Mouse (Mus musculus) kidney, embryonic 14.5 days (tissue): ENCODE measurements at regions not wholly inside any gene's neighbourhood (a gene's known extent, or its start where the extent isn't known, plus 50 kb on each side); places are given as distances from the start of the nearest gene placed in this dataset.
A peak's percentile ranks its signal among the peaks of the same experiment; 100 is the strongest.

ENCODE experiments used
- ATAC-seq: fragments of 200-750 bp; cut with Nextera tagmentation; 2 replicates; pipeline ENCODE4 v1.8.0; 2017; ENCODE audit warnings: moderate number of reproducible peaks, mild to moderate bottlenecking, moderate TSS enrichment, moderate library complexity; ENCODE audit not compliant: low FRiP score, low TSS enrichment
- H3K27ac ChIP-seq: fragments of 300-500 bp; sonication (generic); 2 replicates; pipeline ENCODE4 v1.5.1; 2014; ENCODE audit warnings: low read depth, mild to moderate bottlenecking, low read length, moderate library complexity, mixed read lengths
- H3K27me3 ChIP-seq: fragments of 300-500 bp; sonication (generic); 2 replicates; pipeline ENCODE4 v1.6.1; 2014; ENCODE audit warnings: mild to moderate bottlenecking, low read length; ENCODE audit not compliant: control insufficient read depth, insufficient read depth
- H3K36me3 ChIP-seq: fragments of 300-500 bp; sonication (generic); 2 replicates; pipeline ENCODE4 v1.6.1; 2014; ENCODE audit warnings: low read length, mixed read lengths; ENCODE audit not compliant: control insufficient read depth, insufficient read depth
- H3K4me1 ChIP-seq: fragments of 300-500 bp; sonication (generic); 2 replicates; pipeline ENCODE4 v1.6.1; 2014; ENCODE audit warnings: low read length, mixed read lengths; ENCODE audit not compliant: control insufficient read depth, insufficient read depth
- H3K4me2 ChIP-seq: fragments of 300-500 bp; sonication (generic); replicated peaks from 2 replicates; pipeline ENCODE4 v1.6.1; 2014; ENCODE audit warnings: low read depth, mild to moderate bottlenecking, low read length
- H3K4me3 ChIP-seq: fragments of 300-500 bp; sonication (generic); 2 replicates; pipeline ENCODE4 v1.5.1; 2014; ENCODE audit warnings: mild to moderate bottlenecking, low read length
- H3K9ac ChIP-seq: fragments of 300-500 bp; sonication (generic); 2 replicates; pipeline ENCODE4 v1.6.1; 2014; ENCODE audit warnings: low read depth, mild to moderate bottlenecking, low read length, moderate library complexity
- H3K9me3 ChIP-seq: fragments of 300-500 bp; sonication (generic); 2 replicates; pipeline ENCODE4 v1.6.1; 2016; ENCODE audit warnings: low read length; ENCODE audit not compliant: control insufficient read depth
- WGBS: fragments of 180-500 bp; shearing (Covaris S2); extraction: QIAGEN DNeasy Blood & Tissue Kit; methylation state at CpG from one replicate; pipeline ENCODE4 v1.1.7; 2014; 5-methylcytosine and 5-hydroxymethylcytosine counted together

GRCm38 (mm10) chr2:103884926-103885325, 72.9 kb upstream of the Lmo2 start:
- H3K4me1 ChIP-seq, result peaks cover 6% of the 10 kb centered on the region
- ATAC-seq, result no peak
- no peaks in the 10 kb centered on the region for H3K36me3 ChIP-seq
- no peak overlapping the region for H3K4me3 ChIP-seq
- no peak overlapping the region for H3K4me2 ChIP-seq
- no peak overlapping the region for H3K9ac ChIP-seq
- no peaks in the 10 kb centered on the region for H3K9me3 ChIP-seq
- 0 out of 2 replicates have a peak, but pooled peaks cover 3% of the 10 kb centered on the region for H3K27me3 ChIP-seq
- WGBS, result 73% methylated on average over 10 of the region's 10 CpGs
- H3K27ac ChIP-seq, result no peak overlapping the region

DNA sequence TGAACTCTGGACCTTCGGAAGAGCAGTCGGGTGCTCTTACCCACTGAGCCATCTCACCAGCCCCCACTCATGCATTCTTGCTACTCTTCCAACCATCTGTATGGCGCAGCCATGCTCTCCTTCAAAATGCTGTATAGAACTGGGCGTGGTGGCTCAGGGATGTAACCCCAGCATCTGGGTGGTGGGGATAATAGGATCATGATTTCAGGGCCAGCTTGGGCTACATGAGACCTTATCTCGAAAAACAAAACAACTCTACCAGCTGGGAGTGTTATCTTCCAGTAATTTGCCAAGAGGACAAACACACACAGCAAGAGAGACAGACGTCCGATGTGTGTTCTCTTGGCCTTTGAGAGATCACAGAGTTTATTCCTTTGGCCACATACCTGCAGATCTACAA, 69.8 kb upstream of the Lmo2 start:
- Histone ChIP-seq H3K4me3 (no peak overlapping the region), H3K9me3 (no peaks in the 10 kb centered on the region), H3K27ac (no peak overlapping the region), H3K9ac (no peak overlapping the region), H3K4me1 (peaks cover 9% of the 10 kb centered on the region; the same call in 1 of the 2 replicates), H3K27me3 (no peaks in the 10 kb centered on the region), H3K4me2 (no peak overlapping the region), H3K36me3 (no peaks in the 10 kb centered on the region)
- WGBS, result 93% methylated on average over 7 of the region's 7 CpGs
- ATAC-seq, result no peak

GRCm38 (mm10) chr2:103891240-103891767, 66.5 kb upstream of the Lmo2 start:
- H3K27ac ChIP-seq, result no peak overlapping the region
- H3K36me3 ChIP-seq, result no peaks in the 10 kb centered on the region
- H3K9ac ChIP-seq, result no peak overlapping the region
- H3K4me3 ChIP-seq, result no peak overlapping the region
- H3K27me3 ChIP-seq, result no peaks in the 10 kb centered on the region
- peak; percentile 90 for ATAC-seq
- H3K4me2 ChIP-seq, result no peak overlapping the region
- peaks cover 24% of the 10 kb centered on the region for H3K4me1 ChIP-seq
- H3K9me3 ChIP-seq, result no peaks in the 10 kb centered on the region
- WGBS, result 5% methylated on average over 9 of the region's 9 CpGs

- no peak overlapping the region for H3K27ac ChIP-seq
- H3K4me1 ChIP-seq, result peaks cover 26% of the 10 kb centered on the region
- no peak overlapping the region for H3K4me2 ChIP-seq
- H3K36me3 ChIP-seq, result no peaks in the 10 kb centered on the region
- no peak overlapping the region for H3K4me3 ChIP-seq
- H3K27me3 ChIP-seq, result no peaks in the 10 kb centered on the region
- no peak for ATAC-seq
- no peak overlapping the region for H3K9ac ChIP-seq
- WGBS, result 93% methylated on average over 2 of the region's 2 CpGs
- H3K9me3 ChIP-seq, result no peaks in the 10 kb centered on the region
Measured at GRCm38 (mm10) chr2:103893159-103893740, 64.5 kb upstream of the Lmo2 start.

DNA sequence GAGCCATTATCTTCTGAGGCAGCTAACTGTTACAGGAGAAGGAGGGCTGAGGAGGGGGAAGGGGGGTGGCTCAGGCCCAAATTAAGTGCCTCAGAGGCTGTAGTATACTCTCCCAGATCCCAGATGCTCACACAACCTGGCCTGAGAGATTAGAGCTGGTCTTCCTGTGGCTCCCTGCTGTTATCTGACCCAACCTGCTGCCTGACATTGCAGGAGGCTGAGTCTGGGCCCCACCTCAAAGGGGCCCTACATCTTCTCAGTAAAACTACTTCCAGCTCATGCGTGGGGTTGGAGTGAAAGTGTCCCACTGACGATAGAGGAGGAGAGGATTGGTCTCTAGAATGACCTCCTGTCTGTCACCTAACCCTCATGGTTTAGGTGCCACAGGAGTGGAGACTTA, 64.0 kb upstream of the Lmo2 start:
- Histone ChIP-seq H3K4me3 (no peak overlapping the region), H3K27ac (no peak overlapping the region), H3K27me3 (no peaks in the 10 kb centered on the region), H3K4me1 (peaks cover 26% of the 10 kb centered on the region), H3K9me3 (no peaks in the 10 kb centered on the region), H3K36me3 (no peaks in the 10 kb centered on the region), H3K4me2 (no peak overlapping the region), H3K9ac (no peak overlapping the region)
- WGBS, result 21% methylated on average over 2 of the region's 2 CpGs
- no peak; the same call in 1 of the 2 replicates for ATAC-seq

GRCm38 (mm10) chr2:103894981-103895676, 62.7 kb upstream of the Lmo2 start:
- H3K4me3 ChIP-seq, result no peak overlapping the region
- H3K4me2 ChIP-seq, result no peak overlapping the region
- H3K9me3 ChIP-seq, result no peaks in the 10 kb centered on the region
- H3K36me3 ChIP-seq, result no peaks in the 10 kb centered on the region
- no peak overlapping the region for H3K9ac ChIP-seq
- H3K27ac ChIP-seq, result no peak overlapping the region
- 30% methylated on average over 12 of the region's 12 CpGs for WGBS
- no peak for ATAC-seq
- peaks cover 26% of the 10 kb centered on the region for H3K4me1 ChIP-seq
- H3K27me3 ChIP-seq, result no peaks in the 10 kb centered on the region

GRCm38 (mm10) chr2:103896160-103896559, 61.6 kb upstream of the Lmo2 start:
- Histone ChIP-seq H3K4me1 (peaks cover 20% of the 10 kb centered on the region), H3K9ac (no peak overlapping the region), H3K9me3 (no peaks in the 10 kb centered on the region), H3K27ac (no peak overlapping the region; the same call in 1 of the 2 replicates), H3K27me3 (no peaks in the 10 kb centered on the region), H3K4me3 (no peak overlapping the region), H3K36me3 (no peaks in the 10 kb centered on the region), H3K4me2 (no peak overlapping the region)
- ATAC-seq, result no peak
- WGBS, result 17% methylated on average over 5 of the region's 5 CpGs

DNA sequence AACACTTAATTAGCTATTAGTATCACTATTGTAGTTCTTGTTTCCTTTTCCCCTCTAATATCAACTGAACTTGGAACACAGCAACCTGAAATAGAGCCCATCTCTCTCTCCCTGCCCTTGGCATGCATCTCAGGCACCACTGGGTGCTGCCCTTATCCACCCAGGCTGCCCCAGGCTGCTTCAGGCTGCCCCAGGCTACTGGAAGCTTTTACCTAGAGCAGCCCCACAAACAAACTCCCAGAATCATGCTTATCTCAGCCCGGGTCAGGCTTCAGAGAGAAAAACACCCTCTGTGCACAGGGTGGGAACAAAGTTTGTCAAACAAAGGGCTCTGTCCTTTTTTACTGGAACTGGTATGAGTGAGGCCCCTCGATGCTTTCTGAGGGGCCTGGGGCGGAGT, 61.0 kb upstream of the Lmo2 start:
- WGBS, result 54% methylated on average over 3 of the region's 3 CpGs
- Histone ChIP-seq H3K9me3 (no peaks in the 10 kb centered on the region), H3K4me2 (no peak overlapping the region), H3K36me3 (no peaks in the 10 kb centered on the region), H3K27ac (no peak overlapping the region), H3K27me3 (no peaks in the 10 kb centered on the region), H3K4me3 (no peak overlapping the region), H3K4me1 (peaks cover 17% of the 10 kb centered on the region; the same call in 1 of the 2 replicates), H3K9ac (no peak overlapping the region)
- no peak for ATAC-seq

- no peak for ATAC-seq
- WGBS, result 81% methylated on average over 6 of the region's 6 CpGs
- Histone ChIP-seq H3K27ac (no peak overlapping the region), H3K27me3 (no peaks in the 10 kb centered on the region), H3K36me3 (no peaks in the 10 kb centered on the region), H3K4me2 (no peak overlapping the region), H3K9me3 (no peaks in the 10 kb centered on the region), H3K4me1 (peaks cover 20% of the 10 kb centered on the region; the same call in 1 of the 2 replicates), H3K9ac (no peak overlapping the region), H3K4me3 (no peak overlapping the region)
Measured at GRCm38 (mm10) chr2:103899713-103900112, 58.1 kb upstream of the Lmo2 start.
